Mouse (Mus musculus): ENCODE results near the gene Gm10271.

The Gm10271 gene

GRCm38 (mm10) chr10:116926428-116927113 is 45.8 kb downstream of the Gm10271 start:
- Histone ChIP-seq H3K9me3 (ENCODE audit: low read length) (no peaks in the 10 kb centered on the region), H3K36me3 (ENCODE audit: insufficient read depth, low read length) (peaks cover 74% of the 10 kb centered on the region), H3K4me1 (replicated peaks; ENCODE audit: low read depth, low read length) (peaks cover 43% of the 10 kb centered on the region), H3K4me3 (replicated peaks; ENCODE audit: low read length) (no peak overlapping the region), H3K27me3 (ENCODE audit: insufficient read depth, low read length) (peaks cover 12% of the 10 kb centered on the region; the same call in 1 of the 2 replicates)
- no peak for TF ChIP-seq NANOG (IDR thresholded peaks at IDR 0.05; ENCODE audit: borderline replicate concordance, low read length)

GRCm38 (mm10) chr10:116923651-116924495 is 48.5 kb downstream of the Gm10271 start:
- peaks cover 12% of the 10 kb centered on the region; the same call in 1 of the 2 replicates for H3K27me3 ChIP-seq (ENCODE audit: insufficient read depth, low read length)
- H3K9me3 ChIP-seq (ENCODE audit: low read length), result no peaks in the 10 kb centered on the region
- TF ChIP-seq CTCF (conservative IDR thresholded peaks at IDR 0.05; ENCODE audit: low read length) (no peak), POU5F1 (IDR thresholded peaks at IDR 0.05; ENCODE audit: borderline replicate concordance, low read length) (no peak), NANOG (IDR thresholded peaks at IDR 0.05; ENCODE audit: borderline replicate concordance, low read length) (no peak)
- H3K4me1 ChIP-seq (replicated peaks; ENCODE audit: low read depth, low read length), result peaks cover 47% of the 10 kb centered on the region
- H3K4me3 ChIP-seq (replicated peaks; ENCODE audit: low read length), result 0 out of 2 replicates have a peak overlapping the region, but pooled peaks have one; percentile 11
- peaks cover 70% of the 10 kb centered on the region for H3K36me3 ChIP-seq (ENCODE audit: insufficient read depth, low read length)

- TF ChIP-seq CTCF (conservative IDR thresholded peaks at IDR 0.05; ENCODE audit: low read length), result no peak
- TF ChIP-seq POU5F1 (IDR thresholded peaks at IDR 0.05; ENCODE audit: borderline replicate concordance, low read length), result no peak
- TF ChIP-seq NANOG (IDR thresholded peaks at IDR 0.05; ENCODE audit: borderline replicate concordance, low read length), result no peak
- Histone ChIP-seq H3K4me1 (replicated peaks; ENCODE audit: low read depth, low read length) (peaks cover 47% of the 10 kb centered on the region), H3K27me3 (ENCODE audit: insufficient read depth, low read length) (peaks cover 12% of the 10 kb centered on the region; the same call in 1 of the 2 replicates), H3K9me3 (ENCODE audit: low read length) (no peaks in the 10 kb centered on the region), H3K36me3 (ENCODE audit: insufficient read depth, low read length) (peaks cover 72% of the 10 kb centered on the region), H3K4me3 (replicated peaks; ENCODE audit: low read length) (peak overlapping the region; percentile 11; the same call in 1 of the 2 replicates)
Observed at GRCm38 (mm10) chr10:116922161-116922560, 50.2 kb downstream of the Gm10271 start.

- TF ChIP-seq CTCF (conservative IDR thresholded peaks at IDR 0.05; ENCODE audit: low read length) (no peak), POU5F1 (IDR thresholded peaks at IDR 0.05; ENCODE audit: borderline replicate concordance, low read length) (no peak), NANOG (IDR thresholded peaks at IDR 0.05; ENCODE audit: borderline replicate concordance, low read length) (no peak)
- H3K27me3 ChIP-seq (ENCODE audit: insufficient read depth, low read length), result peaks cover 12% of the 10 kb centered on the region; the same call in 1 of the 2 replicates
- no peaks in the 10 kb centered on the region for H3K9me3 ChIP-seq (ENCODE audit: low read length)
- H3K4me1 ChIP-seq (replicated peaks; ENCODE audit: low read depth, low read length), result peaks cover 47% of the 10 kb centered on the region
- no peak overlapping the region for H3K4me3 ChIP-seq (replicated peaks; ENCODE audit: low read length)
- H3K36me3 ChIP-seq (ENCODE audit: insufficient read depth, low read length), result peaks cover 72% of the 10 kb centered on the region
Observed at GRCm38 (mm10) chr10:116921416-116921815, 51.0 kb downstream of the Gm10271 start.

GRCm38 (mm10) chr10:116920641-116921040 is 51.8 kb downstream of the Gm10271 start:
- TF ChIP-seq CTCF (conservative IDR thresholded peaks at IDR 0.05; ENCODE audit: low read length) (no peak), POU5F1 (IDR thresholded peaks at IDR 0.05; ENCODE audit: borderline replicate concordance, low read length) (no peak), NANOG (IDR thresholded peaks at IDR 0.05; ENCODE audit: borderline replicate concordance, low read length) (no peak)
- Histone ChIP-seq H3K27me3 (ENCODE audit: insufficient read depth, low read length) (peaks cover 9% of the 10 kb centered on the region; the same call in 1 of the 2 replicates), H3K4me3 (replicated peaks; ENCODE audit: low read length) (no peak overlapping the region), H3K4me1 (replicated peaks; ENCODE audit: low read depth, low read length) (peaks cover 47% of the 10 kb centered on the region), H3K36me3 (ENCODE audit: insufficient read depth, low read length) (peaks cover 71% of the 10 kb centered on the region), H3K9me3 (ENCODE audit: low read length) (no peaks in the 10 kb centered on the region)

- TF ChIP-seq POU5F1 (IDR thresholded peaks at IDR 0.05; ENCODE audit: borderline replicate concordance, low read length), result no peak
- no peak for TF ChIP-seq NANOG (IDR thresholded peaks at IDR 0.05; ENCODE audit: borderline replicate concordance, low read length)
- no peak for TF ChIP-seq CTCF (conservative IDR thresholded peaks at IDR 0.05; ENCODE audit: low read length)
- Histone ChIP-seq H3K9me3 (ENCODE audit: low read length) (no peaks in the 10 kb centered on the region), H3K4me3 (replicated peaks; ENCODE audit: low read length) (no peak overlapping the region)
Observed at GRCm38 (mm10) chr10:116919368-116920317, 52.8 kb downstream of the Gm10271 start.

GRCm38 (mm10) chr10:116916581-116916980 is 55.8 kb downstream of the Gm10271 start:
- H3K27me3 ChIP-seq (ENCODE audit: insufficient read depth, low read length), result no peaks in the 10 kb centered on the region
- no peak for TF ChIP-seq POU5F1 (IDR thresholded peaks at IDR 0.05; ENCODE audit: borderline replicate concordance, low read length)
- TF ChIP-seq NANOG (IDR thresholded peaks at IDR 0.05; ENCODE audit: borderline replicate concordance, low read length), result no peak
- no peak for TF ChIP-seq CTCF (conservative IDR thresholded peaks at IDR 0.05; ENCODE audit: low read length)
- H3K4me3 ChIP-seq (replicated peaks; ENCODE audit: low read length), result no peak overlapping the region
- peaks cover 45% of the 10 kb centered on the region for H3K4me1 ChIP-seq (replicated peaks; ENCODE audit: low read depth, low read length)
- no peaks in the 10 kb centered on the region for H3K9me3 ChIP-seq (ENCODE audit: low read length)
- H3K36me3 ChIP-seq (ENCODE audit: insufficient read depth, low read length), result peaks cover 66% of the 10 kb centered on the region

More at GRCm38 (mm10) chr10:116919368-116920317, 52.8 kb downstream of the Gm10271 start:
- peaks cover 47% of the 10 kb centered on the region for H3K4me1 ChIP-seq (replicated peaks; ENCODE audit: low read depth, low read length)
- H3K36me3 ChIP-seq (ENCODE audit: insufficient read depth, low read length), result peaks cover 71% of the 10 kb centered on the region
- H3K27me3 ChIP-seq (ENCODE audit: insufficient read depth, low read length), result peaks cover 4% of the 10 kb centered on the region; the same call in 1 of the 2 replicates

Measured in E14TG2a.4 (cell line).